Mouse (Mus musculus) liver, embryonic 16.5 days (tissue): ENCODE results near the gene Nt5c1a. TPM values are rescaled to one million over a fixed set of nuclear protein-coding genes. Genes with fewer than 3 reads are reported as not detected.

Source experiments
- ATAC-seq: fragments of 200-750 bp; cut with Nextera tagmentation; 2 replicates; pipeline ENCODE4 v1.8.0; 2017; ENCODE audit warnings: low read depth, mild to moderate bottlenecking, moderate number of reproducible peaks, moderate library complexity
- H3K27ac ChIP-seq: fragments of 300-500 bp; sonication (generic); 2 replicates; pipeline ENCODE4 v1.5.1; 2014; ENCODE audit warnings: mild to moderate bottlenecking, low read length
- H3K27me3 ChIP-seq: fragments of 300-500 bp; sonication (generic); 2 replicates; pipeline ENCODE4 v1.6.1; 2014; ENCODE audit warnings: low read depth, low read length, mixed read lengths; ENCODE audit not compliant: control insufficient read depth, insufficient read depth
- H3K36me3 ChIP-seq: fragments of 300-500 bp; sonication (generic); 2 replicates; pipeline ENCODE4 v1.6.1; 2014; ENCODE audit warnings: mild to moderate bottlenecking; ENCODE audit not compliant: control insufficient read depth, insufficient read depth
- H3K4me1 ChIP-seq: fragments of 300-500 bp; sonication (generic); 2 replicates; pipeline ENCODE4 v1.6.1; 2014; ENCODE audit warnings: low read depth, low read length, mixed read lengths; ENCODE audit not compliant: control insufficient read depth
- H3K4me2 ChIP-seq: fragments of 300-500 bp; sonication (generic); 2 replicates; pipeline ENCODE4 v1.6.1; 2014; ENCODE audit warnings: low read depth, low read length, mixed read lengths
- H3K4me3 ChIP-seq: fragments of 300-500 bp; sonication (generic); 2 replicates; pipeline ENCODE4 v1.5.1; 2014; ENCODE audit warnings: low read depth, mild to moderate bottlenecking, low read length
- H3K9ac ChIP-seq: fragments of 300-500 bp; sonication (generic); 2 replicates; pipeline ENCODE4 v1.6.1; 2014; ENCODE audit warnings: low read depth, low read length
- H3K9me3 ChIP-seq: fragments of 300-500 bp; sonication (generic); replicated peaks from 2 replicates; pipeline ENCODE4 v1.6.1; 2016; ENCODE audit warnings: low read length; ENCODE audit not compliant: control insufficient read depth
- WGBS: fragments of 180-500 bp; shearing (Covaris S2); extraction: QIAGEN DNeasy Blood & Tissue Kit; methylation state at CpG from one replicate; pipeline ENCODE4 v1.1.7; 2014; ENCODE audit not compliant: insufficient replicate concordance; 5-methylcytosine and 5-hydroxymethylcytosine counted together
- polyA plus RNA-seq: library from polyadenylated mRNA; unstranded; fragments of >200 nt; fragmentation: Nextera tagmentation; extraction: Ambion mirVana; gene quantifications from 2 replicates; pipeline ENCODE4 v1.2.1, GENCODE M21; 2015

Nt5c1a gene
- polyA plus RNA-seq, 1 experiment from 2014 or later, result not detected

DNA sequence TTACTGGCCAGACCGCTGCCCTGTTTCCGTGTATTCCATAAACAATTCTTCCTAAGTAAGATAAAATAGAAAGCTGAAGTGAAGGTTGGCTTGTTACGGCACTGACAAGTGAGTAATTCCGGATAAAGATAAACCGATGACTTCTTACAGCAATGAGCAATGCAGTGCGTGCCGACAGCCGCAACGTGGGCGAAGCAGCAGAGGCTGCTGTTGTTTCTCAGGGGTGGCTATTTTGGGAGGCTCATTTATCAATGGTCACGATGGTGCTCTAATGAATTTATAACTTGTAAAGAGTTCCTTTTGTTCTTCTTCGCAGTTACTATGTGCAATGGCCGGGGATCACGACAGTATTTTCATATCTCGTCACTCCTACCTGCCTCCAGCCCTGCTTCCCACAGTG is 37.1 kb upstream of the Nt5c1a start:
- Histone ChIP-seq H3K36me3 (no peaks in the 10 kb centered on the region), H3K4me3 (no peak overlapping the region), H3K27me3 (no peaks in the 10 kb centered on the region), H3K4me2 (no peak overlapping the region), H3K9me3 (no peaks in the 10 kb centered on the region), H3K4me1 (no peaks in the 10 kb centered on the region), H3K27ac (no peak overlapping the region), H3K9ac (no peak overlapping the region)
- 72% methylated on average over 15 of the region's 15 CpGs for WGBS
- no peak for ATAC-seq

DNA sequence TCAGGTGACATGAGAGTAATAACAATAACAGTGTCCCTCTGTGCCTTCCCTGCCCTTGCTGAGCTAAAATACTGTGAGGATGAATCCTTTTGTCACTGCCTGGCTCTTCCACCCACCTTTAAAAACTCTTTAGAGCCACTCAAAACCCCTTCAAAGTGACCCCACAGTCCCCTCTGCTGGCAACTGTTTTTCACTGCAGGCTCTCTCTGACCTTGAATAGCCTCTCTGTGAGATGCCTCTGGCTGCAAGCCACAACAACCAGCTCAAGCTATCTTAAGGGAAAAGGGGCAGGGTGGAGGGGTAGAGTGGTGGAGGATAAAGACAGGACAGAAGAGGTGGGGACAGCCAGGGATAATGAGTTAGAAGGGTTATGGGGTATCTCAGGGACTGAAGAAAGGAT is 29.5 kb upstream of the Nt5c1a start:
- ATAC-seq, result no peak
- Histone ChIP-seq H3K9ac (no peak overlapping the region), H3K27ac (no peak overlapping the region), H3K9me3 (no peaks in the 10 kb centered on the region), H3K4me1 (no peaks in the 10 kb centered on the region), H3K27me3 (peaks cover 2% of the 10 kb centered on the region), H3K4me2 (no peak overlapping the region), H3K36me3 (no peaks in the 10 kb centered on the region), H3K4me3 (no peak overlapping the region)

DNA sequence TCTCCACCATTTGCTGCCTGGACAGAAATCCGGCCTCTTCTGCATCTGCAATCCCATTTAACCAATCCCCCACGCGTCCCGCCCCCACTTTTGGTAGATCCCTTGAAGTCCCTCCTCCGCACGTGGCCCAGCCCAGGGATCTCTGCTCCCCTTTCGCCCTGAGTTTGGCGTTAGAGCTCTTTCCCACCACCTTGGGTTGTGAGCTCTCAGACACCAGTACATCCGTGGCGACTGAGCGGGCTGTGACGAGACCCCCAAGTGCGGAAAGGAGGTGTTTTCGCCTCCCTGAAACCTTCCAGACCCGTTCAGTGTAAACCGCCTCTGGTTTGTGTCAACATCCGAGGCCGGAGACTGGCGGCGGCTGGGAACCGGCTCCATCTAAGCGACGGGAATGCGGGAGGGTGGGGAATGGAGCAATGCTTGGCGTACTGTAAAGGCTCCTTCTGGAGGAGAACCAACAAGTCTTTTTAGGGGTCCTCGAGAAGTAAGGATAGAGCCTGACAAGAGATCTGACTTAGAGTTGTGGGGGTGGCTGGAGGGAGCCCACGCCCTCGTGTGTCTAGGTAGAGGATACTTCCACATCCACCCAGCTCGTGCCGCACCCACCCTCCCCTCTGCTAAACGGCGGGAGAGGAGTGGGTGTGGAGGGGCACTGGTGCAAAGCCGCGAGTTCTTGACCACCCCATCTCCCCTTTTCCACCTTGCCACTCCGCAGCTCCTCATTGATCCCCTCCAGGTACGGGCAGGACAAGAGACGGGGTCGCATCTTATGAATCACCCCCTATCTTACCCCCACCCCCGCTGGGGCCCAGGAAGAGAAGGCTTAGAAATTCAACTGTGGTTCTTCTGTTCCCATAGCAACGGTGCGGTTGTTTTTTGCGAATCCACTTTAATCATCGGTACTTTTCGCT is 18.7 kb upstream of the Nt5c1a start, which contains the start of gene Hpcal4:
Gene Hpcal4, plus strand, starts transcription at position 900 of the 911 bp plus-strand sequence.
- Histone ChIP-seq H3K27me3 (peaks cover 55% of the 10 kb centered on the region), H3K4me1 (no peaks in the 10 kb centered on the region), H3K4me2 (peak within 1 kb of the TSS; percentile 50), H3K9ac (no peak within 1 kb of the TSS), H3K36me3 (no peaks in the 10 kb centered on the region), H3K27ac (no peak within 1 kb of the TSS), H3K9me3 (no peaks in the 10 kb centered on the region), H3K4me3 (peak within 1 kb of the TSS; percentile 32)
- ATAC-seq, result no peak
- WGBS, result 2% methylated on average over 44 of the region's 44 CpGs

DNA sequence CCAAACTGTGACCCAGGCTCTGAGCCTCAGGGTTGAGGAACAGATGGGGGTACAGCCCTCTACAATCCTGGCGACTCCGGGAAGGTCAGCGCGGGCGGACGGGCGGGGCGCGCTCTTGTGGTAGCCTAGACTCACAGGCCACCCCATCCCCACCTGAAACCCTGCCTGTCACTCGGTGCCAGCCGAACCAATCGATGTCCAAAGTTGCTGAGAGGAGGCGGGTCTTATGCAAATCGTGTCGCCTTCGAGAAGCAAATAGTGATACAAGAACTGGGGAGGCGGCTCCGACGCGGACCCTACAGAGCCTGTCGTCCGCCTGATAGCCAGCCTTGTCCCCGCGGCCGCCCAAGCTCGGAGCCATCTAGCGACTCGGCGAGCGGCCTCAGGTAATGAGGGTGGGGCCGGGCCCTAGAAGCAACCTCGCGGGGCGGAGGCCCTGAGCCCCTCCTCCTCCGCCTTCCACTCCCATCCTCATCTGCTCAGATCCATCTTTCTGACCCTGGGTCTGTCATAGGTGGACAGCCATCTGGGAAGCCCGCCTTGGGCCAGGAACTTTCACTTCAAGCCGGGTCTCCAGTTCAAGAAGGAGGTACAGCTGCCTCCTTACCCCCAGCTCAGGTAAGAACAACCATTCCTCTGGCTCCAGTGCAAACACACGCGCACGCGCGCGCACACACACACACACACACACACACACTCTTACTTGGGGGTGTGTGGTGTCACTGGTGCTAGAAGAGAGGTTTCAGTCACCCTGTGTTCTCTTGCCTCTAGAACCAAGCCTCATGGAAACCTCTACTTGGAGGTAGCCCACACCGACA is 17.9 kb upstream of the Nt5c1a start:
- H3K27me3 ChIP-seq, result peaks cover 55% of the 10 kb centered on the region
- ATAC-seq, result peak; percentile 83
- WGBS, result 8% methylated on average over 43 of the region's 44 CpGs

DNA sequence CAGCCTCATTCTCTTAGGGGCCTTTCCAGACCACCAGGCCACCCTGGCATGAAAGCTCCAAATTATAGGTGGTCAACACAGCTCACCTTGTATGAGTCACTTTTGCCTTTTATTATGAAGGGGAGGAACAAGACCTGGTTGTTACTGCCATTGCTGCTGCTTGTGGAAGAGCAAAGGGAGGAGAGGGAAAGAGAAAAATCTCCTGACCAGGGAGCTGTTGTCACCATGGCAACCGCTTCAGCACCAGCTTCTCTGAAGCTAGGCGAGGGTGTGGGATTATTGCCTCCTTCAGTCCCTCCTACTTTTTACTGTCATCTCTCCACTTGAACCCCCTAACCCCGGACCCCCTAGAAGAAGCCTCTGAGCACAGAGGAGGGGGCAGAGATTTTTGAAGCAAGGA is 16.5 kb upstream of the Nt5c1a start:
- Histone ChIP-seq H3K36me3 (no peaks in the 10 kb centered on the region), H3K9ac (no peak overlapping the region), H3K4me1 (no peaks in the 10 kb centered on the region), H3K27ac (no peak overlapping the region), H3K27me3 (peaks cover 55% of the 10 kb centered on the region), H3K9me3 (no peaks in the 10 kb centered on the region), H3K4me3 (no peak overlapping the region), H3K4me2 (no peak overlapping the region)
- 28% methylated on average over 3 of the region's 3 CpGs for WGBS
- ATAC-seq, result no peak

More for the DNA sequence above, 17.9 kb upstream of the Nt5c1a start:
- H3K9me3 ChIP-seq, result no peaks in the 10 kb centered on the region
- H3K4me2 ChIP-seq, result peak overlapping the region; percentile 50
- H3K36me3 ChIP-seq, result no peaks in the 10 kb centered on the region
- H3K4me3 ChIP-seq, result peak overlapping the region; percentile 32
- no peaks in the 10 kb centered on the region for H3K4me1 ChIP-seq
- no peak overlapping the region for H3K9ac ChIP-seq
- H3K27ac ChIP-seq, result no peak overlapping the region

DNA sequence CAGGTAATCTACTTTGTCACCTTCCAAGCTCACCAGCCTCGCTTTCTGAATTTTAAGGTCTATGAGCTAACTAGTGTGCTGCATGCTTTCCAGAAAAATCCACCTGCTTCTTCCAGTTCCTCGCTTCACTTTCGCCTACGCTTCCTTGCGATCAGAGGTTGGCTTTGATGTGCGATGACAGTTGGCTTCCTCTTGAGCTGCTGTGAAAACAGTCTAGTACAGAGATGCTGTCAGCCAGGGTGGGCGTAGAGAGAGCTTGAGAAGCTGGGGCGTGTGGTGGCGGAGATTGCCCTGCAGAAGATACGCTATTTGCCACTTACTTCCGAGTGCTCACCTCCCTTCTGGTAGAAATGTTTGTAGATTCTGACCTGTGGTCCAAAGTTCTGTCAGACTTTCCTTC is 9.0 kb upstream of the Nt5c1a start:
- Histone ChIP-seq H3K4me2 (no peak overlapping the region), H3K27ac (no peak overlapping the region), H3K4me3 (no peak overlapping the region), H3K36me3 (no peaks in the 10 kb centered on the region), H3K9me3 (no peaks in the 10 kb centered on the region), H3K4me1 (no peaks in the 10 kb centered on the region), H3K27me3 (peaks cover 3% of the 10 kb centered on the region; the same call in 1 of the 2 replicates), H3K9ac (no peak overlapping the region)
- WGBS, result 73% methylated on average over 11 of the region's 11 CpGs
- no peak for ATAC-seq

DNA sequence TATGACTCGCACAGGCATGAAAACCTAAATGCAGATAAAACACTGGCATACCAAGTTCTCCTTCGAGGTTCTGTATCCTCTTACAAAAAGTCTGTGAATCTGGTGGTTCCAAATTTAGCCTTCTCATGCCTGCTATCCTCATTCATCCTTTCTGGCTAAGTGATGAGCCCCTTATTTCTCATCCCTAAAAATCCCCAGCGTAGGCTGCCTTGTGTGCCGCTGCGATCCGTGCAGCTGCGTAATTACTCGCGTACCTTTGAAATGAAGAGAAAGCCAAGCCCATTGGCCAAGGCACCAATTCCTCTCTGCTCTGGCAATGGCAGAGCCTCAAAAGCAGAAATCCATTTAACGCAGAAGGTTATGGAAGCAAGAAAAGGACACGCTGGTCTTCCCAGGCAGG is 7.5 kb upstream of the Nt5c1a start:
- H3K27ac ChIP-seq, result no peak overlapping the region
- no peaks in the 10 kb centered on the region for H3K9me3 ChIP-seq
- H3K4me3 ChIP-seq, result no peak overlapping the region
- H3K4me2 ChIP-seq, result no peak overlapping the region
- no peak for ATAC-seq
- WGBS, result 78% methylated on average over 11 of the region's 11 CpGs
- H3K9ac ChIP-seq, result no peak overlapping the region
- H3K4me1 ChIP-seq, result no peaks in the 10 kb centered on the region
- peaks cover 3% of the 10 kb centered on the region; the same call in 1 of the 2 replicates for H3K27me3 ChIP-seq
- no peaks in the 10 kb centered on the region for H3K36me3 ChIP-seq

DNA sequence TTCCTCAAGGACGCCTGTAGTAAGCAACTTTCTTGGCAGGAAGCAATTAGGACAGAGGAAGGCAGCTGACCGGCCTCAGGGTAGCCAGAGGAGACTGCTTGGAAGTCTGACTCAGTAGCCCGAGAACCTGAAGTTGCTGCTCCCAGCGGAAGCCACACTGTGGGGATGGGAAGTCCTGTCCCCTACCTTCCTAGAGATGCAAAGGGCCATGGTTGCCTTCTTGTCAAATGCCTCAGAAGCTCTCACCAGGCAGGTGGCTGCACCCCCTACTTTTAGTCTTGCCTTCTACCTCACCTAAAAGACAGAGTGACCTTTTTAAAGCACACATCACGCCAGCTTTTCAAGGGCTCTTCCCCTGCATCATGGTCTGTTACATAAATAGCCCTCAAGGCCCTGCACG is 4.6 kb upstream of the Nt5c1a start:
- 25% methylated on average over 6 of the region's 6 CpGs for WGBS
- Histone ChIP-seq H3K36me3 (no peaks in the 10 kb centered on the region), H3K27ac (no peak overlapping the region), H3K4me1 (no peaks in the 10 kb centered on the region; the same call in 1 of the 2 replicates), H3K9ac (no peak overlapping the region), H3K27me3 (peaks cover 21% of the 10 kb centered on the region), H3K4me2 (no peak overlapping the region), H3K4me3 (no peak overlapping the region), H3K9me3 (no peaks in the 10 kb centered on the region)
- ATAC-seq, result no peak

DNA sequence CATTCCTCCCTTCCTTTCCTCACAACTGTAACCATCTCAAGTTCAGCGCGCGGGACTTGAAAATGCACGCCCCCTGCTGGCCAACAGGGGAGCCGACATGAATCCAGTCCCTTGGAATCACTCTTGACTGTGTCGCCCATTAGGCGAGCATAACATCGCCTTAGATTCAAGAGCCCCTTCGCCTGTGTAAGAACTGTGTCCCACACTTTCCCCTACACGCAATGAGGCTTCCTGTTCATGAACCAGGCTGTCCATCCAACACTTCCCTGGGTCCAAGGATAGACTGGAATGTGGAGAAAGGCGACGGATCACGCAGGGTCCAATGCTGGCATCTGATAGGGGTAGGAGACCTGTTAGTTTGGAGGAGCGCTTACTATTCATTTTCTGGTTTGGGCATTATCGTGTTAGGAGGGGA is 526 bp upstream of the Nt5c1a start:
- Histone ChIP-seq H3K9me3 (no peaks in the 10 kb centered on the region), H3K36me3 (no peaks in the 10 kb centered on the region), H3K4me3 (no peak overlapping the region), H3K27ac (no peak overlapping the region), H3K9ac (no peak overlapping the region), H3K27me3 (peaks cover 32% of the 10 kb centered on the region), H3K4me1 (no peaks in the 10 kb centered on the region; the same call in 1 of the 2 replicates), H3K4me2 (peak overlapping the region; percentile 51; the same call in 1 of the 2 replicates)
- no peak for ATAC-seq
- 3% methylated on average over 15 of the region's 15 CpGs for WGBS
